Mouse (Mus musculus): ENCODE measurements around the gene Ercc8.

Ercc8 gene

DNA sequence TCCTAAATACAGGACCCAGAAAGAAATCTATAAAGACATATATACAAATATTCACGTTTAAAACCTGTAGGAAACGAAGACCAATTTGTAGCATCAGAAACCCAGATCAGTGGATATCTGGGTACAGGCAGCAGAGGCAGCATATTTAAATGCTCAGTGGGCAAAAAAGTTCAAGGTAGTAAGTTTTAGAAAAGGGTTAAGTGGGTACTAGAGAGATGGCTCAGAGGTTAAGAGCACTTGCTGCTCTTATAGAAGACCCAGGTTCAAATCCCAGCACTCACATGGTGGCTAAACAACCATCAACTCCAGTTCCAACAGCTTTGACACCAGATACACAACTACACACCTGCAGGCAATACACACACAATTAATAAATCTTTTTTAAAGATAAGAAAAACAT, 1.4 kb upstream of the Ercc8 start:
- in situ Hi-C loops (cut with MboI, MseI) = loop anchor here (5.0 to 10.0 kb wide), 2 partner anchors 160 to 1398 kb away; partner anchors contain the start of gene Depdc1b (in 1 of the 2)

DNA sequence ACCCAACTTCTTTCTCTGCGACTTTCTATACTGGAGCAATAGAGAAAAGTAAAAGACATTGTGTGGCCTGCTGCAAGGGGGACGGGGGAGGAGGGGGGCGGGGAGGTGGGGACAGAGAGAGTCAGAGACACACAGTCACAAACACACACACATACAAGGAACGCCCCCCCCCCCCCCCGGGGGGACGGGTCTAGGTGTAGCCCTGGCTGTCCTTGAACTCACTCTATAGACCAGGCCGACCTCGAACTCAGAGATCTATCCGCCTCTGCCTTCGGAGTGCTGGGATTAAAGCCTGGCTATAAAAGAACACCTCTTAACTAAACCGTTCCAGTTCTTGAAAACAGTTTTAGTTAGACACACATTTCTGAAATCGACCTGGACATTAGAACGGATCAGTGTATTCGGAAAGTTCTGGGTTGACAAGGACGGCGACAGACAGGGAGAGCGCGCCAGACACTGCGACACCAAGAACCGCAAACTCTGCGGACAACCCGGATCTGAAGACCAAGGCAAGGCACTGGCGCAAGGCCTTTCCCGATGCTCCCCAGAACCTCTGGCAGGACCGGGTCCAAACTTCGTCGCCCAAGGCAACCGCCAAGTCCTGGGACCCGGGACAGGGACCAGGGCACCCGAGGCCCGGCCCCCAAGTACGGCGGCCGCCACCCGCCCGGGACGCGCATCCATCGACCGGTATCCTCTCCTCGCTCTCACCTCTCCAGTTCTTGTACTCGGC, 633 bp upstream of the Ercc8 start:
- in situ Hi-C loops (cut with MboI, MseI) = loop anchor here (5.0 to 10.0 kb wide), 2 partner anchors 159 to 1397 kb away; partner anchors contain the start of gene Depdc1b (in 1 of the 2)

DNA sequence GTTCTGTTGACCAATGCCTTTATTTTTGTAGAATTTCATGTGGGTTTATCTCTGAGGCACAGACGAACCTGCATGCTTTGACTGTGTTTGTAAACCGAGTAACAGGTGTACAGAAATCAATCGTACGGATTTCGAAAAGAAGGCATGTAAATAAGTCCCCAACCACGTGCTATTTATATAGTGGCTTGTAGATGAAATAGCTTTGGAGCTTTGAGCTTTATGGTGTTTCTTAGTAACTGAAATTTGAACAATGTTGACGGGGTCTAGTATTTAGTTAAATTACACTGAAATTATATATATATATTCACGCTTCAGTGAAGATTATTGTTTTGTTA, 677 bp downstream of the Ercc8 start:
- in situ Hi-C loops (cut with MboI, MseI) = loop anchor here (5.0 to 10.0 kb wide), 2 partner anchors 158 to 1396 kb away; partner anchors contain the start of gene Depdc1b (in 1 of the 2)

- in situ Hi-C loops (cut with MboI, MseI) = loop anchor here (5.0 to 10.0 kb wide), 3 partner anchors 157 to 1395 kb away; partner anchors contain the start of gene Depdc1b (in 1 of the 2)
Observed at GRCm38 (mm10) chr13:108159963-108160362, 1.4 kb downstream of the Ercc8 start.

GRCm38 (mm10) chr13:108163912-108164311, 5.4 kb downstream of the Ercc8 start:
- in situ Hi-C loops (cut with MboI, MseI) = loop anchor here in 1 of 2 experiments (5.0 kb wide), 1 partner anchor 1043 kb away; no protein-coding TSS in a partner anchor

DNA sequence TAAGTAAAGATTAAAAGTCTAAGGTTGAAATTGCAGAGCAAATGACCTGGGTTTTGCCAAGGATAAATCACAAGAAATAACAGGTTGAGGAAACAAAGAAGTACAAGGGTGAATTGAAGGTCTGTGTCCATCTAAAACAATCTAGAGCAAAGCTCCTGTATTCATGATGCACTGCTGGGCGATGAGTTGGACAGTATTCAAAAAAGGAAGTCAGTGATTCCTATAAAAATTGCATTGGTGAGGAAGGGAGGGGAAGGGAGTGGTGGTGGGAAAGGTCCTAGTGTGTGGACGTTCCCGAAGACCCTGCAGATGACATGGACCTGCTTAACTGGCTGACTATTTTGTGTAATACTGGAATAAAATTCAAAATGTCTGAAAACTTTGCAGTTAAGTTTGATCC, 6.1 kb downstream of the Ercc8 start:
- in situ Hi-C loops (cut with MboI, MseI) = loop anchor here in 1 of 2 experiments (5.0 kb wide), 1 partner anchor 1043 kb away; no protein-coding TSS in a partner anchor

DNA sequence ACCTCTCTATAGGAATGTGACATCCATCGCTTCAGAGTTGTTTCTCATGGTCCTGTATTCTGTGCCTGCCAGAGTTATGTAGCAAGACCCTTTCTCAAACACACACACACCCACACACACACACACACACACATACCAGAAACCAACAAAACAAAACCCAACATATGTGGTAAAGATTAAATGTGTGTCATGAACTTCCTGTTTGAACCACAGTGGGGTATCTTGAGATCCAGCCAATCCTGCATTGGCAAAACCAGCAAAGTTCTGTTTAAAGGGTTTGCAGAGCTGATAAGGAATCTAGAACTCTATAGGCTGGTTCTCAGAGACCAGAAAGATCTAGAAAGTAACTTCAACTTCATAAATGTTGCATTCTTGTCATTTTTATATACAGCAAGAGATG, 11.5 kb downstream of the Ercc8 start:
- in situ Hi-C loops (cut with MboI, MseI) = no loop called here

- in situ Hi-C loops (cut with MboI, MseI) = no loop called here
Observed at GRCm38 (mm10) chr13:108170511-108170910, 12.0 kb downstream of the Ercc8 start.

- in situ Hi-C loops (cut with MboI, MseI) = no loop called here
Observed at GRCm38 (mm10) chr13:108179618-108180017, 21.1 kb downstream of the Ercc8 start.

GRCm38 (mm10) chr13:108180821-108181220, 22.3 kb downstream of the Ercc8 start:
- in situ Hi-C loops (cut with MboI, MseI) = no loop called here

- in situ Hi-C loops (cut with MboI, MseI) = no loop called here
Observed at GRCm38 (mm10) chr13:108184743-108185255, 26.3 kb downstream of the Ercc8 start.

GRCm38 (mm10) chr13:108185530-108185929, 27.0 kb downstream of the Ercc8 start:
- in situ Hi-C loops (cut with MboI, MseI) = no loop called here

- in situ Hi-C loops (cut with MboI, MseI) = no loop called here
Observed at GRCm38 (mm10) chr13:108187994-108188393, 29.5 kb downstream of the Ercc8 start.

GRCm38 (mm10) chr13:108191074-108191720, 32.7 kb downstream of the Ercc8 start:
- in situ Hi-C loops (cut with MboI, MseI) = no loop called here

DNA sequence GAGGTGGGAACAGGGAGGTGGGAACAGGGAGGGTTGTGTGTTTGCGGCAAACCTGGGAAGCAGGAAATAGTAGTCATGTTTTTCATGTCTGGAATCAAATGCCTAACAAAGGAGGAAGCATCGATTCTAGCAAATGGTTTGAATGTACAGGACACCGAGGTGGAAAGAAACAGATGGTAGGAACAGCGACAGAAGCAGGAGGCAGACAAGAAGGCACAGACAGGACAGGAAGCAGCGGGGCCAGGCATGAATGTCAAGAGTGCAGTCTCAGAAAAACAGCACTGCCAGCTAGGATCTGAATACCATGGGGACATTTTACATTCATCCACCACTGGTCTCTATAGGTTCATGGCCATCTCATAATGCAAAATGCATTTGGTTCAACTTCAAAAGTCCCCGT, 36.9 kb downstream of the Ercc8 start:
- in situ Hi-C loops (cut with MboI, MseI) = loop anchor here in 1 of 2 experiments (5.0 kb wide), 1 partner anchor 137 kb away; no protein-coding TSS in a partner anchor

DNA sequence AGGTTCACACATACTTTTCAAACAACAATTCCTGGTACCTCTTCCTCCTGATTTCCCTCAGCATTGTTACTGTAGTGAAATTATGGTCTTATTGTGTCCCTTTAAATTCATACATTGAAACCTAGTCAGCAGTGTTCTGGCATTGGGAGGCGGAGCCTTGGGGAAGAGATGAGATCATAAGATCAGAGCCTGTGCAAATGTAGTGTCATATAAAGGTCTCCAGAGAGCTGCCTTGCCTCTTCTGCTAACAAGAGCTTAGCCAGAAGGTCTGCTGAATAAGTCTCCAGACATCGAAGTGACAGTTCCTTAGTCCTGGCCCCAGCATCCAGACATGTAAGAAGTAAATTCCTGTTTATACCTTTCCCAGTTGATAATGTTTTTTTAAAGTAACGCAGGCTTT, 46.3 kb downstream of the Ercc8 start:
- in situ Hi-C loops (cut with MboI, MseI) = no loop called here

DNA sequence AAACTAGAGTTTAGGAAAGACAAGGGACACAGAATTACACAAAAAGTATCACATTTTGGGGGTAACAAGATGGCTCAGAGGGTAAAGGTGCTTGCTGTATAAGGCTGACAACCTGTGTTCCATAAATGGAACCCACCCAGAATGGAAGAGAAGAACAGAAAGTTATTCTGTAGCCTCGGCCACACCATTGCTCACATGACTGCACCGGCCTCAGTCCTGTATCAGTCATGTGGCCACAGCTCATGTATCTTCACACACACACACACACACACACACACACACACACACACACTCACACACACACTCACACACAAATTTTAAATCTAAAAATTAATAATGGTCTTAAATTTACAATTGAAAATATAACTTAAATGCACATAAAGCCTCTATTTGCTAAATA, 48.9 kb downstream of the Ercc8 start:
- in situ Hi-C loops (cut with MboI, MseI) = no loop called here

DNA sequence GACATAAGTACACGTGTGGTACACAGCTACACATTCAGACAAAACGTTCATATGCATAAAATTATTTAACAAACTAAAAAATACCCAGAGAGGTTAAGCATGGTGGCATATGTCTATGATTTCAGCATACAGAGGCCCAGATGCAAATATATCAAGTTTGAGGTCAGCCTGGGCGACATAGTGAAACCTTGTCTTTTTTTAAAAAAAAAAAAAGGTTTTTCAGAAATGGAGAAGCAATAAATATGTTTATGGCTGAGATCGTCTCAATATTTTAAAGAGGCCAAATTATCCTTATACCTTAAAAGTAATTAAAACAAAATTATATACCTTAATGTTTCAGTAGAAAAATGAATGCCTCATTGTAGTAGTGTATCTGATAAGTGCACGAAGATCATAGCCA, 49.6 kb downstream of the Ercc8 start:
- in situ Hi-C loops (cut with MboI, MseI) = no loop called here

GRCm38 (mm10) chr13:108210960-108211359, 52.4 kb downstream of the Ercc8 start:
- in situ Hi-C loops (cut with MboI, MseI) = no loop called here

GRCm38 (mm10) chr13:108212397-108213018, 54.0 kb downstream of the Ercc8 start:
- in situ Hi-C loops (cut with MboI, MseI) = no loop called here

DNA sequence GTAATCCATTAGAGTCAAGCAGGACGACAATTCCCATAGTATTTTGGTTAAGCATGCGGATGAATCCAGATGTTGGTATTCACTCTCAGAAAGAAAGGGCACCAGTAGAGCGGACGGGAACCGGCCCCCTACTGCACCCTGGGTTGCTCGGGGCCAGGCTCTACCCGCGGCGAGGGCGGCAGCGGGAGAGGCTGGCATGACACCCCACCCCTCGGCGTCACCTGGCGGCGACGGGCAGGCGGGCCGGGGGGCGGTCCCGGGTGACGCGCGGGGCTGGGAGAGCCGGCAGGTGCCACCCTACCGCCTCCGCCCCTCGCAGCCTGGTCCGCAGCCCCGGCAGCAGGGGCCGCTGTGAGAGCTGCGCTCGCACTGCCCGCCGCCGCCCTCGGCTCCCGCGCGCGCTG, 55.6 kb downstream of the Ercc8 start, which contains the start of gene Elovl7:
Gene Elovl7 (plus strand): TSS at position 324 of the 404 bp plus-strand sequence.
- in situ Hi-C loops (cut with MboI, MseI) = no loop called here

All from T-helper 17 cell (primary cell).